Mouse (Mus musculus): ENCODE results near the gene Gm21958.

DNA sequence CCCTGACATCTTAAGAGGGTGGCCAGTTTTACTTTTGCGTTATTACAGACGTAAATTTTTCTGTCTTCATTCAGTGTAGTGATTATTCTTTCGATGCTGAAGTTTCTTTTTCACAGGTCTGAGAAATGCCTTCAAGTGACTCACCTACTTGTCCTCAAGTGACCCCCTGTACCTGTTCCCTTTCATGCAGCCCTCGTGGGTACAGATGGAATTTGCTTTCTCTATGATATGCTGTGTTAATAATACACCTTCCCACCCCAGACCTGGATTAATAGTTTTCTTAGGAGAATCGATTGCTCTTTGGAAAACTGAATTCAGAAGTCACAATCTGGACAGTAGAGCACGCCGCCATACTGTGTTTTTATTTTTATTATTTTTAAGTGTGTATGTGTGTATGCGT lies 23.2 kb upstream of the Gm21958 start:
- no peak for TF ChIP-seq CTCF (IDR thresholded peaks at IDR 0.05; ENCODE audit: control insufficient read depth, insufficient read depth, insufficient read length)
- no peak for TF ChIP-seq MYOG (IDR thresholded peaks at IDR 0.05; ENCODE audit: control insufficient read depth, extremely low read depth, insufficient read length)
- no peak for TF ChIP-seq MAX (IDR thresholded peaks at IDR 0.05)
- TF ChIP-seq CEBPB (IDR thresholded peaks at IDR 0.05; ENCODE audit: low read depth): no peak
- TF ChIP-seq USF1 (IDR thresholded peaks at IDR 0.05; ENCODE audit: low read depth): no peak
